Mouse (Mus musculus) C2C12 (cell line): ENCODE results near the gene Nhlh2.

Source experiments
- CTCF ChIP-seq: IDR thresholded peaks from one replicate; pipeline ENCODE4 v1.5.1; 2011; ENCODE audit not compliant: control insufficient read depth, insufficient read depth, insufficient read length
- FOSL1 ChIP-seq: IDR thresholded peaks from one replicate; pipeline ENCODE4 v1.8.0; 2011; ENCODE audit warnings: mild to moderate bottlenecking, low read length; ENCODE audit not compliant: poor library complexity, insufficient read depth, severe bottlenecking
- MAX ChIP-seq: IDR thresholded peaks from one replicate; pipeline ENCODE4 v1.6.1; 2011; ENCODE audit warnings: mild to moderate bottlenecking, control low read depth
- MYOD1 ChIP-seq: IDR thresholded peaks from one replicate; pipeline ENCODE4 v1.6.1; 2011; ENCODE audit warnings: low read depth; ENCODE audit not compliant: control insufficient read depth, insufficient read length
- MYOG ChIP-seq: IDR thresholded peaks from one replicate; pipeline ENCODE4 v1.6.1; 2011; ENCODE audit not compliant: control insufficient read depth, insufficient read length; ENCODE audit errors: extremely low read depth
- USF1 ChIP-seq: IDR thresholded peaks from one replicate; pipeline ENCODE4 v1.6.1; 2011; ENCODE audit warnings: low read depth, mild to moderate bottlenecking, control low read depth, moderate library complexity

DNA sequence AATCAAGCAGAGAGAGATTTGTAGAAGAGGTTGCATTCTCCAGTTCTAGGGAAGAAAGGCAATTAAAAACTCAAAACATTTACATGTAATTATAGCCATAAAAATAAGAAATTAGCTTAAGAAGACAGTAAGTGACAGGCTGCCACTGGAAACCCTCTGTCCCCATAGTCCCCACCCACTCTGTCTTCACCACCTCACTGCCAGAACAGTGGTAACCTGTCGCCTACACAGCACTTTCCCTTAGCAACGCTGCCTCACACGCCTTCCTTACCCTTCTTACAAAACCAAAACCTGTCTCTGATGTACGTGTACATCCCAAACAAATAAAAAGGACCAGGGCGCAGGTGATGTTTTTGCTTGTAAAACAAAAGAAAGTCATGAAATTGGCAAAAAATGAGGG, 15.8 kb downstream of the Nhlh2 start:
- TF ChIP-seq CTCF (no peak), USF1 (no peak), MYOD1 (no peak), FOSL1 (no peak), MAX (no peak), MYOG (no peak)
